ENCODE assay signal across 8 mouse cellular contexts in the genomic region with DNA sequence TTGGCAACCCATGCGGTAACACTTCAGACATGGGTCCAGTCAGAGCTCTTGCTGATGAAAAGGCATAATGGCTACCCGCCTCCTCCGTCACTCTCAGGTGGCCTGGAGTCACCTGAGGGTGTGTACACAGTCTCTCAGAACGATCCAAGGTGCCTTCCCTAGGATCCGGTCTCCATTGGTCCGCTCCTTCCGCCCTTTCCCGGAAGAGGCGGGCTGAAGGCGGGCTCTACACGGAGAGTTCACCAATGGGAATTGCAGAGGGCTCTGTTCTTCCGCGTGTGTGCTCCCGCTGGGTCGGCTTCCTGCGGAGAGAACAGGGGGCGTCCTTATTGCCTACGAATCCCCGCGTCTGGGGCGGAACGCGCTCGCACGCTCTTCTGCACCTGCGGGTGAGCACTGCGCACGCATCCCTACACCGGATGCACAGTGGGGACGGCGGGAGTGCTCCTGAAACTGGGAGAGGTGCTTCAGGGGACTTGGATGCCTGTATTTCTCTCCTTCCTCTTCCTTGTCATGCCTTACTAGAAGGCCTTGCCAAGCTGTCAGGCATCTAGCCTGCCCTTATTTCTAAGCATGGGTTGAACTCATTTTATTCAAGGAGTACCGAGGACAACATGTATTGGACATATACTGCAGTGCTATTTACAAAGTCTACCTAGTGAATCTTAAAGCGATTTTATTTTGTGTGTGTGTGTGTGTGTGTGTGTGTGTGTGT. TPM values are rescaled to one million over a fixed set of nuclear protein-coding genes. Genes with fewer than 3 reads are reported as not detected.
DNase-seq lines count a peak whose midpoint lies in the region; ATAC-seq and TF ChIP-seq lines count a peak whose summit lies in the region.

A gene (plus strand): TSS at position 268 of the 715 bp plus-strand sequence.

- peak; percentile 91 for DNase-seq in 3T3-L1 (ENCODE audit: low read depth, low spot score)
- peak; percentile 42 to 72 for DNase-seq in adrenal gland, postnatal 4 days (ENCODE audit: low spot score in 2 of 2)
- peak; percentile 98 for DNase-seq in embryonic facial prominence, embryonic 14.5 days (ENCODE audit: low spot score)
- peak; percentile 86 to 92 for DNase-seq in heart, adult 2 months
- peak; percentile 85 to 90 for DNase-seq in kidney, adult 8-10 months
- DNase-seq in spleen, postnatal 10 days (ENCODE audit: low spot score in 2 of 2): peak; percentile 73 to 88

- peak within 1 kb of the TSS; percentile 64 for H3K4me2 ChIP-seq in embryonic facial prominence, embryonic 14.5 days (ENCODE audit: low read depth, low read length)
- peak within 1 kb of the TSS; percentile 72 for H3K4me2 ChIP-seq in limb, embryonic 13.5 days (replicated peaks)
- H3K4me2 ChIP-seq in midbrain, embryonic 16.5 days (ENCODE audit: low read length): peak within 1 kb of the TSS; percentile 69

- TF ChIP-seq CTCF in heart, adult 2 months (IDR thresholded peaks at IDR 0.05): no peak

- ATAC-seq in embryonic facial prominence, embryonic 14.5 days (ENCODE audit: low read depth): peak; percentile 100
- peak; percentile 100 for ATAC-seq in limb, embryonic 13.5 days (ENCODE audit: low FRiP score, low read depth)
- ATAC-seq in midbrain, embryonic 16.5 days: peak; percentile 100

- no peaks in the 10 kb centered on the region for H3K9me3 ChIP-seq in embryonic facial prominence, embryonic 14.5 days (ENCODE audit: control insufficient read depth, low read length)
- no peaks in the 10 kb centered on the region for H3K9me3 ChIP-seq in limb, embryonic 13.5 days
- H3K9me3 ChIP-seq in midbrain, embryonic 16.5 days (replicated peaks; ENCODE audit: control insufficient read depth, low read length, poor library complexity, severe bottlenecking): no peaks in the 10 kb centered on the region

- intact Hi-C loops in heart, adult 2 months (cut with DNase I): loop anchor here (2.0 kb wide), 1 partner anchor 46 kb away; no protein-coding TSS in a partner anchor

- H3K27ac ChIP-seq in embryonic facial prominence, embryonic 14.5 days (replicated peaks; ENCODE audit: low read depth, low read length): peak within 1 kb of the TSS; percentile 71; the same call in 1 of the 2 replicates
- H3K27ac ChIP-seq in heart, adult 2 months: peak within 1 kb of the TSS; percentile 87
- H3K27ac ChIP-seq in limb, embryonic 13.5 days: peak within 1 kb of the TSS; percentile 73
- peak within 1 kb of the TSS; percentile 92 for H3K27ac ChIP-seq in midbrain, embryonic 16.5 days (ENCODE audit: low read length)

- peaks cover 8% of the 10 kb centered on the region for H3K4me1 ChIP-seq in embryonic facial prominence, embryonic 14.5 days (ENCODE audit: control insufficient read depth, insufficient read depth, low read length)
- H3K4me1 ChIP-seq in heart, adult 2 months (ENCODE audit: control insufficient read depth, insufficient read depth, low read length): no peaks in the 10 kb centered on the region; the same call in none of the 2 replicates
- H3K4me1 ChIP-seq in limb, embryonic 13.5 days: peaks cover 11% of the 10 kb centered on the region
- H3K4me1 ChIP-seq in midbrain, embryonic 16.5 days (ENCODE audit: control insufficient read depth, insufficient read depth, low read length): peaks cover 9% of the 10 kb centered on the region

- under 1% methylated on average over 24 of the region's 33 CpGs for WGBS in embryonic facial prominence, embryonic 14.5 days
- WGBS in heart, adult 2 months: under 1% methylated on average over 33 of the region's 33 CpGs
- WGBS in limb, embryonic 13.5 days: under 1% methylated on average over 33 of the region's 33 CpGs
- WGBS in midbrain, embryonic 16.5 days: under 1% methylated on average over 33 of the region's 33 CpGs

- no peaks in the 10 kb centered on the region for H3K79me2 ChIP-seq in heart, adult 2 months (replicated peaks; ENCODE audit: control insufficient read depth, insufficient read depth, low read length)

- H3K4me3 ChIP-seq in embryonic facial prominence, embryonic 14.5 days (ENCODE audit: low read depth, low read length): peak within 1 kb of the TSS; percentile 73
- peak within 1 kb of the TSS; percentile 94 for H3K4me3 ChIP-seq in heart, adult 2 months
- H3K4me3 ChIP-seq in limb, embryonic 13.5 days: peak within 1 kb of the TSS; percentile 64
- H3K4me3 ChIP-seq in midbrain, embryonic 16.5 days (ENCODE audit: low read depth, low read length): peak within 1 kb of the TSS; percentile 73

- peaks cover 19% of the 10 kb centered on the region for H3K36me3 ChIP-seq in embryonic facial prominence, embryonic 14.5 days (ENCODE audit: control insufficient read depth, insufficient read depth, low read length)
- peaks cover 3% of the 10 kb centered on the region for H3K36me3 ChIP-seq in heart, adult 2 months (ENCODE audit: control insufficient read depth, insufficient read depth, low read length)
- peaks cover 20% of the 10 kb centered on the region for H3K36me3 ChIP-seq in limb, embryonic 13.5 days
- peaks cover 16% of the 10 kb centered on the region for H3K36me3 ChIP-seq in midbrain, embryonic 16.5 days (ENCODE audit: control insufficient read depth, insufficient read depth, low read length)

- peak; percentile 78 for TF ChIP-seq POLR2A in heart, adult 2 months (IDR thresholded peaks at IDR 0.05; ENCODE audit: insufficient read depth, low read depth, low read length)

- peak; percentile 53; the same call in 1 of the 2 replicates for TF ChIP-seq EP300 in heart, adult 2 months (IDR thresholded peaks at IDR 0.05; ENCODE audit: insufficient read depth, low read depth, low read length)

- no peaks in the 10 kb centered on the region for H3K27me3 ChIP-seq in embryonic facial prominence, embryonic 14.5 days (replicated peaks; ENCODE audit: control insufficient read depth, insufficient read depth, low read length)
- H3K27me3 ChIP-seq in heart, adult 2 months (ENCODE audit: control insufficient read depth, insufficient read depth, low read length): no peaks in the 10 kb centered on the region
- no peaks in the 10 kb centered on the region for H3K27me3 ChIP-seq in limb, embryonic 13.5 days
- H3K27me3 ChIP-seq in midbrain, embryonic 16.5 days (ENCODE audit: control insufficient read depth, insufficient read depth, low read depth, low read length): no peaks in the 10 kb centered on the region

- H3K9ac ChIP-seq in embryonic facial prominence, embryonic 14.5 days (ENCODE audit: low read depth, low read length): peak within 1 kb of the TSS; percentile 80
- H3K9ac ChIP-seq in heart, adult 2 months (ENCODE audit: low read depth, low read length): peak within 1 kb of the TSS; percentile 81
- peak within 1 kb of the TSS; percentile 75 for H3K9ac ChIP-seq in limb, embryonic 13.5 days
- peak within 1 kb of the TSS; percentile 88 for H3K9ac ChIP-seq in midbrain, embryonic 16.5 days (ENCODE audit: low read depth, low read length)

RNA-seq across cellular contexts. Expression of the gene that starts here (rescaled TPM):
- total RNA-seq in adrenal gland, postnatal 4 days (2021): 10 to 100 TPM in 1 of 2 experiments, 1 to 10 TPM in 1; 9.8 to 11.0 TPM
- 17.6 and 22.1 TPM in 2 replicates for polyA plus RNA-seq in embryonic facial prominence, embryonic 14.5 days (2014; fragmentation: Nextera tagmentation; extraction: Ambion mirVana)
- 10 to 100 TPM; 14.1 to 15.4 TPM for total RNA-seq in heart, adult 2 months (2021)
- polyA plus RNA-seq in heart, adult 2 months (2012; rRNA removed): 20.0 and 22.9 TPM in 2 replicates
- 18.3 and 18.5 TPM in 2 replicates for polyA plus RNA-seq in limb, embryonic 13.5 days (2015; fragmentation: Nextera tagmentation; extraction: Ambion mirVana)
- 15.7 and 17.2 TPM in 2 replicates for polyA plus RNA-seq in midbrain, embryonic 16.5 days (2015; fragmentation: Nextera tagmentation; extraction: Ambion mirVana)

Comparison
In these comparisons a context has a peak if more than half of its experiments do, and no peak if none do; other contexts are left out.
1. Peak in every context shown above with its lines: DNase-seq, ATAC-seq, H3K4me3 ChIP-seq and H3K27ac ChIP-seq.